Mouse (Mus musculus): ENCODE results near the gene Olfr820. TPM values are rescaled to one million over a fixed set of nuclear protein-coding genes. Genes with fewer than 3 reads are reported as not detected.

Gene Olfr820
- polyA plus RNA-seq, 1 experiment = not detected

GRCm38 (mm10) chr10:130030048-130030447 lies 17.6 kb downstream of the Olfr820 start, which contains the start of gene Olfr821:
Gene Olfr821 (plus strand): TSS chr10:130030348.
- no peak within 1 kb of the TSS for H3K4me3 ChIP-seq
- H3ac ChIP-seq (ENCODE audit: control insufficient read depth, insufficient read length) = no peak within 1 kb of the TSS
- no peaks in the 10 kb centered on the region for H3K36me3 ChIP-seq (ENCODE audit: control insufficient read depth, insufficient read depth)
- no peaks in the 10 kb centered on the region for H3K79me2 ChIP-seq (ENCODE audit: control insufficient read depth, insufficient read depth)
- no peak for TF ChIP-seq TCF3 (IDR thresholded peaks at IDR 0.05; ENCODE audit: insufficient read length, low read depth)
- no peak for TF ChIP-seq MAX (IDR thresholded peaks at IDR 0.05; ENCODE audit: low read depth)
- TF ChIP-seq TCF12 (IDR thresholded peaks at IDR 0.05; ENCODE audit: insufficient read depth, poor library complexity, severe bottlenecking) = no peak
- TF ChIP-seq E2F4 (IDR thresholded peaks at IDR 0.05; ENCODE audit: insufficient read depth) = no peak
- TF ChIP-seq USF1 (IDR thresholded peaks at IDR 0.05; ENCODE audit: low read depth) = no peak
- TF ChIP-seq POLR2AphosphoS2 (IDR thresholded peaks at IDR 0.05; ENCODE audit: insufficient read length, low read depth) = no peak
- TF ChIP-seq POLR2A (IDR thresholded peaks at IDR 0.05; ENCODE audit: insufficient read length, low read depth) = no peak
- no peak for TF ChIP-seq MYOD1 (IDR thresholded peaks at IDR 0.05; ENCODE audit: control insufficient read depth in 1 of 3, insufficient read length in 2 of 3, low read depth in 2 of 3)
- TF ChIP-seq MYOG (IDR thresholded peaks at IDR 0.05; ENCODE audit: control insufficient read depth in 1 of 3, insufficient read depth in 1 of 3, insufficient read length in 2 of 3, low read depth in 2 of 3) = no peak
- no peak for TF ChIP-seq CEBPB (IDR thresholded peaks at IDR 0.05; ENCODE audit: insufficient read depth, poor library complexity, severe bottlenecking)
- no peak for TF ChIP-seq REST (IDR thresholded peaks at IDR 0.05; ENCODE audit: insufficient read depth, insufficient read length)
- TF ChIP-seq SRF (IDR thresholded peaks at IDR 0.05; ENCODE audit: control insufficient read depth, insufficient read length, low read depth) = no peak
- H3K4me2 ChIP-seq (ENCODE audit: low read depth) = no peak within 1 kb of the TSS
- no peaks in the 10 kb centered on the region for H3K27me3 ChIP-seq (ENCODE audit: control insufficient read depth, insufficient read depth, insufficient read length)

- Histone ChIP-seq H3K4me3 (no peak overlapping the region), H3K27me3 (ENCODE audit: control insufficient read depth, insufficient read depth, insufficient read length) (no peaks in the 10 kb centered on the region), H3ac (ENCODE audit: control insufficient read depth, insufficient read length) (no peak overlapping the region), H3K79me2 (ENCODE audit: control insufficient read depth, insufficient read depth) (no peaks in the 10 kb centered on the region), H3K36me3 (ENCODE audit: control insufficient read depth, insufficient read depth) (no peaks in the 10 kb centered on the region), H3K4me2 (ENCODE audit: low read depth) (no peak overlapping the region)
- TF ChIP-seq TCF3 (IDR thresholded peaks at IDR 0.05; ENCODE audit: insufficient read length, low read depth) = no peak
- no peak for TF ChIP-seq MYOG (IDR thresholded peaks at IDR 0.05; ENCODE audit: control insufficient read depth in 1 of 3, insufficient read depth in 1 of 3, insufficient read length in 2 of 3, low read depth in 2 of 3)
- TF ChIP-seq E2F4 (IDR thresholded peaks at IDR 0.05; ENCODE audit: insufficient read depth) = no peak
- no peak for TF ChIP-seq MYOD1 (IDR thresholded peaks at IDR 0.05; ENCODE audit: control insufficient read depth in 1 of 3, insufficient read length in 2 of 3, low read depth in 2 of 3)
- TF ChIP-seq USF1 (IDR thresholded peaks at IDR 0.05; ENCODE audit: low read depth) = no peak
- no peak for TF ChIP-seq CEBPB (IDR thresholded peaks at IDR 0.05; ENCODE audit: insufficient read depth, poor library complexity, severe bottlenecking)
Measured at GRCm38 (mm10) chr10:130037096-130037495, 24.7 kb downstream of the Olfr820 start.

Other genes with a start within 250 kb of the Olfr820 start
- gene Olfr808, start 247.1 kb upstream of the Olfr820 start, polyA plus RNA-seq (2012; fragmentation: generic; extraction: Trizol) = not detected
- not detected for gene Olfr809, start 238.0 kb upstream of the Olfr820 start, polyA plus RNA-seq (2012; fragmentation: generic; extraction: Trizol)
- gene Olfr810, start 217.7 kb upstream of the Olfr820 start, polyA plus RNA-seq (2012; fragmentation: generic; extraction: Trizol) = 0.04 TPM
- not detected for gene Olfr811, start 208.2 kb upstream of the Olfr820 start, polyA plus RNA-seq (2012; fragmentation: generic; extraction: Trizol)
- gene Olfr812, start 166.5 kb upstream of the Olfr820 start, polyA plus RNA-seq (2012; fragmentation: generic; extraction: Trizol) = not detected
- not detected for gene Olfr813, start 157.3 kb upstream of the Olfr820 start, polyA plus RNA-seq (2012; fragmentation: generic; extraction: Trizol)
- gene Olfr814, start 132.8 kb upstream of the Olfr820 start, polyA plus RNA-seq (2012; fragmentation: generic; extraction: Trizol) = not detected
- not detected for gene Olfr815, start 106.8 kb upstream of the Olfr820 start, polyA plus RNA-seq (2012; fragmentation: generic; extraction: Trizol)
- not detected for gene Olfr816, start 97.0 kb upstream of the Olfr820 start, polyA plus RNA-seq (2012; fragmentation: generic; extraction: Trizol)
- not detected for gene Olfr818, start 63.5 kb upstream of the Olfr820 start, polyA plus RNA-seq (2012; fragmentation: generic; extraction: Trizol)
- gene Olfr819, start 45.4 kb upstream of the Olfr820 start, polyA plus RNA-seq (2012; fragmentation: generic; extraction: Trizol) = not detected
- not detected for gene Olfr247, start 36.5 kb upstream of the Olfr820 start, polyA plus RNA-seq (2012; fragmentation: generic; extraction: Trizol)
- not detected for gene Gm10310, start 27.6 kb upstream of the Olfr820 start, polyA plus RNA-seq (2012; fragmentation: generic; extraction: Trizol)
- gene Olfr821, start 17.7 kb downstream of the Olfr820 start, polyA plus RNA-seq (2012; fragmentation: generic; extraction: Trizol) = not detected
- gene Olfr822, start 58.6 kb downstream of the Olfr820 start, polyA plus RNA-seq (2012; fragmentation: generic; extraction: Trizol) = not detected
- not detected for gene Olfr823, start 102.8 kb downstream of the Olfr820 start, polyA plus RNA-seq (2012; fragmentation: generic; extraction: Trizol)
- not detected for gene Olfr824, start 117.4 kb downstream of the Olfr820 start, polyA plus RNA-seq (2012; fragmentation: generic; extraction: Trizol)
- not detected for gene Olfr825, start 154.1 kb downstream of the Olfr820 start, polyA plus RNA-seq (2012; fragmentation: generic; extraction: Trizol)
- gene Olfr826, start 171.6 kb downstream of the Olfr820 start, polyA plus RNA-seq (2012; fragmentation: generic; extraction: Trizol) = not detected
- not detected for gene Olfr827, start 201.8 kb downstream of the Olfr820 start, polyA plus RNA-seq (2012; fragmentation: generic; extraction: Trizol)

All from myocyte (in vitro differentiated cells).